Mouse (Mus musculus) forebrain, embryonic 16.5 days (tissue): Measurements from ENCODE around the gene Tnfrsf13b. TPM values are rescaled to one million over a fixed set of nuclear protein-coding genes. Genes with fewer than 3 reads are reported as not detected.
A peak's percentile ranks its signal among the peaks of the same experiment; 100 is the strongest.

Experiments
- ATAC-seq: fragments of 200-750 bp; cut with Nextera tagmentation; 2 replicates; pipeline ENCODE4 v1.8.0; 2017; ENCODE audit warnings: mild to moderate bottlenecking, moderate library complexity
- H3K27ac ChIP-seq: fragments of 300-500 bp; sonication (generic); 2 replicates; pipeline ENCODE4 v1.5.1; 2014; ENCODE audit warnings: low read length, control low read depth
- H3K27me3 ChIP-seq: fragments of 300-500 bp; sonication (generic); replicated peaks from 2 replicates; pipeline ENCODE4 v1.6.1; 2014; ENCODE audit warnings: low read length; ENCODE audit not compliant: control insufficient read depth, insufficient read depth
- H3K36me3 ChIP-seq: fragments of 300-500 bp; sonication (generic); 2 replicates; pipeline ENCODE4 v1.6.1; 2014; ENCODE audit not compliant: control insufficient read depth, insufficient read depth
- H3K4me1 ChIP-seq: fragments of 300-500 bp; sonication (generic); replicated peaks from 2 replicates; pipeline ENCODE4 v1.6.1; 2014; ENCODE audit warnings: low read length; ENCODE audit not compliant: control insufficient read depth, insufficient read depth
- H3K4me2 ChIP-seq: fragments of 300-500 bp; sonication (generic); 2 replicates; pipeline ENCODE4 v1.6.1; 2014; ENCODE audit warnings: mild to moderate bottlenecking, low read length, control low read depth
- H3K4me3 ChIP-seq: fragments of 300-500 bp; sonication (generic); replicated peaks from 2 replicates; pipeline ENCODE4 v1.5.1; 2014; ENCODE audit warnings: mild to moderate bottlenecking, low read length, control low read depth
- H3K9ac ChIP-seq: fragments of 300-500 bp; sonication (generic); replicated peaks from 2 replicates; pipeline ENCODE4 v1.6.1; 2014; ENCODE audit warnings: low read depth, low read length, control low read depth
- H3K9me3 ChIP-seq: fragments of 300-500 bp; sonication (generic); 2 replicates; pipeline ENCODE4 v1.6.1; 2016; ENCODE audit warnings: low read length; ENCODE audit not compliant: control insufficient read depth
- WGBS: fragments of 180-500 bp; shearing (Covaris S2); extraction: QIAGEN DNeasy Blood & Tissue Kit; methylation state at CpG from one replicate; pipeline ENCODE4 v1.1.7; 2014; 5-methylcytosine and 5-hydroxymethylcytosine counted together
- polyA plus RNA-seq: library from polyadenylated mRNA; unstranded; fragments of >200 nt; fragmentation: Nextera tagmentation; extraction: Ambion mirVana; gene quantifications from 2 replicates; pipeline ENCODE4 v1.2.1, GENCODE M21; 2015

The Tnfrsf13b gene
- polyA plus RNA-seq, 1 experiment from 2014 or later, result 0.57 TPM

- Histone ChIP-seq H3K4me2 (no peak overlapping the region), H3K9ac (no peak overlapping the region), H3K4me3 (no peak overlapping the region), H3K27ac (no peak overlapping the region), H3K4me1 (peaks cover 8% of the 10 kb centered on the region), H3K36me3 (no peaks in the 10 kb centered on the region), H3K27me3 (peaks cover 2% of the 10 kb centered on the region; the same call in 1 of the 2 replicates), H3K9me3 (no peaks in the 10 kb centered on the region)
- 78% methylated on average over 6 of the region's 6 CpGs for WGBS
- no peak for ATAC-seq
Measured at GRCm38 (mm10) chr11:61142941-61143530, 16.5 kb downstream of the Tnfrsf13b start.

- ATAC-seq, result no peak
- H3K4me2 ChIP-seq, result no peak overlapping the region
- H3K9ac ChIP-seq, result no peak overlapping the region
- peaks cover 3% of the 10 kb centered on the region; the same call in 1 of the 2 replicates for H3K27me3 ChIP-seq
- no peak overlapping the region for H3K27ac ChIP-seq
- WGBS, result 75% methylated on average over 7 of the region's 7 CpGs
- peaks cover 8% of the 10 kb centered on the region for H3K4me1 ChIP-seq
- H3K4me3 ChIP-seq, result no peak overlapping the region
- no peaks in the 10 kb centered on the region for H3K9me3 ChIP-seq
- H3K36me3 ChIP-seq, result no peaks in the 10 kb centered on the region
Measured at GRCm38 (mm10) chr11:61143564-61144469, 17.3 kb downstream of the Tnfrsf13b start.

- H3K4me2 ChIP-seq, result no peak overlapping the region
- WGBS, result 61% methylated on average over 8 of the region's 8 CpGs
- H3K27me3 ChIP-seq, result peaks cover 3% of the 10 kb centered on the region; the same call in 1 of the 2 replicates
- H3K4me3 ChIP-seq, result no peak overlapping the region
- H3K27ac ChIP-seq, result no peak overlapping the region
- no peak overlapping the region for H3K9ac ChIP-seq
- H3K4me1 ChIP-seq, result peaks cover 8% of the 10 kb centered on the region
- no peak for ATAC-seq
- H3K9me3 ChIP-seq, result no peaks in the 10 kb centered on the region
- H3K36me3 ChIP-seq, result no peaks in the 10 kb centered on the region
Measured at GRCm38 (mm10) chr11:61145551-61145950, 19.0 kb downstream of the Tnfrsf13b start.

GRCm38 (mm10) chr11:61146645-61147299 is 20.2 kb downstream of the Tnfrsf13b start:
- peaks cover 8% of the 10 kb centered on the region for H3K4me1 ChIP-seq
- H3K27me3 ChIP-seq, result peaks cover 3% of the 10 kb centered on the region; the same call in 1 of the 2 replicates
- peak overlapping the region; percentile 39 for H3K4me3 ChIP-seq
- H3K27ac ChIP-seq, result no peak overlapping the region
- H3K36me3 ChIP-seq, result no peaks in the 10 kb centered on the region; the same call in 1 of the 2 replicates
- peak overlapping the region; percentile 56 for H3K9ac ChIP-seq
- WGBS, result 13% methylated on average over 20 of the region's 20 CpGs
- no peaks in the 10 kb centered on the region for H3K9me3 ChIP-seq
- peak; percentile 30; the same call in 1 of the 2 replicates for ATAC-seq
- H3K4me2 ChIP-seq, result peak overlapping the region; percentile 57

- H3K9ac ChIP-seq, result peak overlapping the region; percentile 56
- H3K4me1 ChIP-seq, result peaks cover 8% of the 10 kb centered on the region
- 4% methylated on average over 32 of the region's 32 CpGs for WGBS
- H3K4me3 ChIP-seq, result peak overlapping the region; percentile 39
- H3K27me3 ChIP-seq, result peaks cover 3% of the 10 kb centered on the region; the same call in 1 of the 2 replicates
- ATAC-seq, result peak; percentile 72
- no peak overlapping the region for H3K27ac ChIP-seq
- peak overlapping the region; percentile 57 for H3K4me2 ChIP-seq
- H3K9me3 ChIP-seq, result no peaks in the 10 kb centered on the region
- peaks cover 5% of the 10 kb centered on the region; the same call in 1 of the 2 replicates for H3K36me3 ChIP-seq
Measured at GRCm38 (mm10) chr11:61147300-61147683, 20.7 kb downstream of the Tnfrsf13b start.

GRCm38 (mm10) chr11:61150233-61151001 is 23.9 kb downstream of the Tnfrsf13b start:
- no peak overlapping the region for H3K4me3 ChIP-seq
- H3K4me1 ChIP-seq, result peaks cover 8% of the 10 kb centered on the region
- no peak overlapping the region for H3K4me2 ChIP-seq
- no peak overlapping the region for H3K27ac ChIP-seq
- H3K27me3 ChIP-seq, result peaks cover 3% of the 10 kb centered on the region; the same call in 1 of the 2 replicates
- ATAC-seq, result peak; percentile 22; the same call in 1 of the 2 replicates
- H3K36me3 ChIP-seq, result peaks cover 29% of the 10 kb centered on the region
- H3K9ac ChIP-seq, result no peak overlapping the region
- H3K9me3 ChIP-seq, result no peaks in the 10 kb centered on the region
- WGBS, result 74% methylated on average over 6 of the region's 6 CpGs

- H3K4me1 ChIP-seq, result no peaks in the 10 kb centered on the region
- H3K27ac ChIP-seq, result no peak overlapping the region
- H3K4me2 ChIP-seq, result no peak overlapping the region
- H3K36me3 ChIP-seq, result peaks cover 79% of the 10 kb centered on the region
- H3K4me3 ChIP-seq, result no peak overlapping the region
- ATAC-seq, result no peak
- WGBS, result 86% methylated on average over 2 of the region's 2 CpGs
- no peaks in the 10 kb centered on the region for H3K27me3 ChIP-seq
- H3K9ac ChIP-seq, result no peak overlapping the region
- no peaks in the 10 kb centered on the region for H3K9me3 ChIP-seq
Measured at GRCm38 (mm10) chr11:61155727-61156126, 29.2 kb downstream of the Tnfrsf13b start.

- Histone ChIP-seq H3K4me3 (no peak overlapping the region), H3K27me3 (no peaks in the 10 kb centered on the region), H3K27ac (no peak overlapping the region), H3K4me2 (no peak overlapping the region), H3K4me1 (no peaks in the 10 kb centered on the region), H3K36me3 (peaks cover 93% of the 10 kb centered on the region), H3K9me3 (no peaks in the 10 kb centered on the region), H3K9ac (no peak overlapping the region)
- no peak for ATAC-seq
- 51% methylated on average over 3 of the region's 3 CpGs for WGBS
Measured at GRCm38 (mm10) chr11:61158141-61158540, 31.6 kb downstream of the Tnfrsf13b start.
